Mouse (Mus musculus): ENCODE measurements at regions not wholly inside any gene's neighbourhood (a gene's known extent, or its start where the extent isn't known, plus 50 kb on each side); places are given as distances from the start of the nearest gene placed in this dataset.

GRCm38 (mm10) chr3:99738093-99738803 lies 147.0 kb upstream of the Spag17 start:
- no peak for ATAC-seq
- no peaks in the 10 kb centered on the region for H3K4me1 ChIP-seq (replicated peaks)
- no peaks in the 10 kb centered on the region for H3K36me3 ChIP-seq
- H3K9me3 ChIP-seq = no peaks in the 10 kb centered on the region
- H3K27ac ChIP-seq = no peak overlapping the region
- H3K27me3 ChIP-seq = no peaks in the 10 kb centered on the region
- H3K9ac ChIP-seq (replicated peaks) = no peak overlapping the region
- H3K4me3 ChIP-seq (replicated peaks) = no peak overlapping the region
- H3K4me2 ChIP-seq (replicated peaks) = no peak overlapping the region
- WGBS = 90% methylated on average over 3 of the region's 3 CpGs

- Histone ChIP-seq H3K27ac (no peak overlapping the region), H3K9me3 (no peaks in the 10 kb centered on the region), H3K4me2 (replicated peaks) (no peak overlapping the region), H3K27me3 (no peaks in the 10 kb centered on the region), H3K4me3 (replicated peaks) (no peak overlapping the region), H3K9ac (replicated peaks) (no peak overlapping the region), H3K36me3 (no peaks in the 10 kb centered on the region), H3K4me1 (replicated peaks) (no peaks in the 10 kb centered on the region)
- no peak for ATAC-seq
- WGBS = 84% methylated on average over 7 of the region's 7 CpGs
Observed at GRCm38 (mm10) chr3:99739654-99740053, 145.6 kb upstream of the Spag17 start.

- no peak overlapping the region for H3K4me2 ChIP-seq (replicated peaks)
- no peak; the same call in 1 of the 2 replicates for ATAC-seq
- no peaks in the 10 kb centered on the region for H3K27me3 ChIP-seq
- H3K9me3 ChIP-seq = no peaks in the 10 kb centered on the region
- H3K36me3 ChIP-seq = no peaks in the 10 kb centered on the region
- H3K4me3 ChIP-seq (replicated peaks) = no peak overlapping the region
- 73% methylated on average over 3 of the region's 3 CpGs for WGBS
- H3K9ac ChIP-seq (replicated peaks) = no peak overlapping the region
- no peak overlapping the region for H3K27ac ChIP-seq
- H3K4me1 ChIP-seq (replicated peaks) = no peaks in the 10 kb centered on the region
Observed at GRCm38 (mm10) chr3:99741249-99742222, 143.7 kb upstream of the Spag17 start.

GRCm38 (mm10) chr3:99749725-99750124 lies 135.5 kb upstream of the Spag17 start:
- no peak overlapping the region for H3K4me2 ChIP-seq (replicated peaks)
- no peak overlapping the region for H3K27ac ChIP-seq
- no peaks in the 10 kb centered on the region for H3K4me1 ChIP-seq (replicated peaks)
- H3K36me3 ChIP-seq = no peaks in the 10 kb centered on the region
- ATAC-seq = no peak
- no peaks in the 10 kb centered on the region for H3K27me3 ChIP-seq
- 88% methylated on average over 8 of the region's 8 CpGs for WGBS
- no peak overlapping the region for H3K9ac ChIP-seq (replicated peaks)
- no peaks in the 10 kb centered on the region for H3K9me3 ChIP-seq
- H3K4me3 ChIP-seq (replicated peaks) = no peak overlapping the region

GRCm38 (mm10) chr3:99778526-99778925 lies 106.7 kb upstream of the Spag17 start:
- Histone ChIP-seq H3K4me3 (replicated peaks) (no peak overlapping the region), H3K27me3 (no peaks in the 10 kb centered on the region), H3K36me3 (no peaks in the 10 kb centered on the region), H3K9me3 (0 out of 2 replicates have a peak, but pooled peaks cover 5% of the 10 kb centered on the region), H3K4me2 (replicated peaks) (no peak overlapping the region), H3K9ac (replicated peaks) (no peak overlapping the region), H3K27ac (no peak overlapping the region), H3K4me1 (replicated peaks) (no peaks in the 10 kb centered on the region)
- WGBS = 87% methylated on average over 6 of the region's 6 CpGs
- no peak for ATAC-seq

- ATAC-seq = no peak
- Histone ChIP-seq H3K4me3 (replicated peaks) (no peak overlapping the region), H3K27me3 (no peaks in the 10 kb centered on the region), H3K4me1 (replicated peaks) (no peaks in the 10 kb centered on the region), H3K9ac (replicated peaks) (no peak overlapping the region), H3K9me3 (no peaks in the 10 kb centered on the region), H3K27ac (no peak overlapping the region), H3K36me3 (no peaks in the 10 kb centered on the region), H3K4me2 (replicated peaks) (no peak overlapping the region)
- WGBS = 83% methylated on average over 3 of the region's 3 CpGs
Observed at GRCm38 (mm10) chr3:99785955-99786529, 99.2 kb upstream of the Spag17 start.

GRCm38 (mm10) chr3:99791316-99791715 lies 93.9 kb upstream of the Spag17 start:
- Histone ChIP-seq H3K4me3 (replicated peaks) (no peak overlapping the region), H3K36me3 (no peaks in the 10 kb centered on the region), H3K27me3 (no peaks in the 10 kb centered on the region), H3K9me3 (no peaks in the 10 kb centered on the region), H3K27ac (no peak overlapping the region), H3K4me2 (replicated peaks) (no peak overlapping the region), H3K9ac (replicated peaks) (no peak overlapping the region), H3K4me1 (replicated peaks) (no peaks in the 10 kb centered on the region)
- 55% methylated on average over 6 of the region's 6 CpGs for WGBS
- no peak for ATAC-seq

GRCm38 (mm10) chr3:99793622-99794021 lies 91.6 kb upstream of the Spag17 start:
- 91% methylated on average over 3 of the region's 3 CpGs for WGBS
- no peaks in the 10 kb centered on the region for H3K4me1 ChIP-seq (replicated peaks)
- H3K4me3 ChIP-seq (replicated peaks) = no peak overlapping the region
- H3K9me3 ChIP-seq = no peaks in the 10 kb centered on the region
- H3K36me3 ChIP-seq = no peaks in the 10 kb centered on the region
- no peak for ATAC-seq
- no peaks in the 10 kb centered on the region for H3K27me3 ChIP-seq
- H3K27ac ChIP-seq = no peak overlapping the region
- H3K4me2 ChIP-seq (replicated peaks) = no peak overlapping the region
- no peak overlapping the region for H3K9ac ChIP-seq (replicated peaks)

GRCm38 (mm10) chr3:99795835-99796234 lies 89.4 kb upstream of the Spag17 start:
- no peaks in the 10 kb centered on the region for H3K9me3 ChIP-seq
- no peak overlapping the region for H3K27ac ChIP-seq
- 90% methylated on average over 2 of the region's 2 CpGs for WGBS
- H3K4me3 ChIP-seq (replicated peaks) = no peak overlapping the region
- no peaks in the 10 kb centered on the region for H3K27me3 ChIP-seq
- no peak overlapping the region for H3K4me2 ChIP-seq (replicated peaks)
- no peaks in the 10 kb centered on the region for H3K36me3 ChIP-seq
- no peak overlapping the region for H3K9ac ChIP-seq (replicated peaks)
- no peak for ATAC-seq
- no peaks in the 10 kb centered on the region for H3K4me1 ChIP-seq (replicated peaks)

- H3K27me3 ChIP-seq = no peaks in the 10 kb centered on the region
- whole genome bisulfite sequencing = 75% methylated on average over 2 of the region's 2 CpGs
- H3K4me3 ChIP-seq (replicated peaks) = no peak overlapping the region
- no peak overlapping the region for H3K4me2 ChIP-seq (replicated peaks)
- H3K9me3 ChIP-seq = no peaks in the 10 kb centered on the region
- H3K9ac ChIP-seq (replicated peaks) = no peak overlapping the region
- H3K27ac ChIP-seq = no peak overlapping the region
- H3K4me1 ChIP-seq (replicated peaks) = no peaks in the 10 kb centered on the region
- H3K36me3 ChIP-seq = no peaks in the 10 kb centered on the region
- no peak for ATAC-seq
Observed at GRCm38 (mm10) chr3:99797791-99798190, 87.4 kb upstream of the Spag17 start.

- Histone ChIP-seq H3K36me3 (no peaks in the 10 kb centered on the region), H3K27ac (no peak overlapping the region), H3K4me2 (replicated peaks) (no peak overlapping the region), H3K27me3 (no peaks in the 10 kb centered on the region), H3K4me1 (replicated peaks) (no peaks in the 10 kb centered on the region), H3K9me3 (no peaks in the 10 kb centered on the region), H3K4me3 (replicated peaks) (no peak overlapping the region), H3K9ac (replicated peaks) (no peak overlapping the region)
- WGBS = 80% methylated on average over 4 of the region's 4 CpGs
- ATAC-seq = no peak
Observed at GRCm38 (mm10) chr3:99810532-99810931, 74.7 kb upstream of the Spag17 start.

- Histone ChIP-seq H3K27ac (no peak overlapping the region), H3K36me3 (no peaks in the 10 kb centered on the region), H3K4me1 (replicated peaks) (no peaks in the 10 kb centered on the region), H3K9ac (replicated peaks) (no peak overlapping the region), H3K4me2 (replicated peaks) (no peak overlapping the region), H3K4me3 (replicated peaks) (no peak overlapping the region), H3K9me3 (no peaks in the 10 kb centered on the region), H3K27me3 (no peaks in the 10 kb centered on the region)
- 93% methylated on average over 3 of the region's 3 CpGs for WGBS
- no peak for ATAC-seq
Observed at GRCm38 (mm10) chr3:99811276-99811675, 73.9 kb upstream of the Spag17 start.

All from midbrain, embryonic 13.5 days (tissue).